Mouse (Mus musculus) neutrophil, adult 83 days (primary cell): ENCODE measurements around the gene Cxcl16. TPM values are rescaled to one million over a fixed set of nuclear protein-coding genes. Genes with fewer than 3 reads are reported as not detected.

Source experiments
- total RNA-seq, 2 experiments: library from RNA; stranded (reverse); gene quantifications; one replicate each; pipeline ENCODE4 v1.2.4; 2023

Gene Cxcl16
- total RNA-seq = 1 to 10 TPM; 1.8 to 2.3 TPM

DNA sequence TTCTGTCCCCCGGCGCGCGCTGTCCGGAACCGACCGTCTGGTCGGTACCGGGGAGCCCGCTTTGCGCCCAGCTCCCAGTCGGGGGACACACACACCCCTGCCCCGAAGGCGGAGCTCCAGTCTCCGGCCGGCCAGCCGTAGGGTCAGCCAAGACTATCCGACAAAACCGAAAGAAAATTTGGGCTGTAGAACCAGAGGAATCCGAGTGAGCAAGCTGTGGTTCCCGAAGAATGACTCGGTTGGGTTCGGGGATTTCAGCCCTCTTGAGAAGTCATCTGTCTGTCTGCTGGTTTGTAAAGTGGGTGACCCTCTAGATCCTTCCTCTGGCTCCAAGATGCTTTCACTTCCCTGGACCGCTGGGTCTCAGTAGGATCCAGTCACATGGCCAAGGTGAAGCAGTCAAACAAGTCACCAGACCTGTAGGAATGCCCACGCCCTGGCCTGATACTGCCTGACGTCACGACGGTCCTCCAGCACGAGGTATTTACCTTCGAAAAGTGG, at the start of gene Cxcl16:
Cxcl16 (minus strand) TSS at position 384 of the 501 bp plus-strand sequence.

DNA sequence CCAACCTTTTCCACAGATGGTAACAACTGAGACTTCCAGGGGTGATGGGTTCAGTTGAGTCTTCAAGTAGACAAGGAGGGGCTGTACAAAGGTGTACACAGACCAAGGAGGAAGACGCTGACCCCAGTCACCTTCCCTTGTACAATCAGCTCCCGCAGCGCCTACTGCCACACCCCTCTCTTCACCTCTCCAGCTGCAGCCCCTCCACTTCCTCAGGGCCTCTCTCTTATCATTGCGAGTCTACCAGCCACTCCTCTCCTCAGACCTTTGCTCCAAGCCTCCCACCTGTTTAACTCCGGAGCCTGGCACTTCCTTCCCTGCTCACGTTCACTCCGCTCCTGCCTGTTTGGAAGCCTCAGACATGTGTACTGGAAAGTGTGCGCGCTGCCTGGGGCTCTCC, 45.2 kb upstream of the Cxcl16 start, which contains the start of gene Tm4sf5:
Tm4sf5 (plus strand) TSS at position 275 of the 400 bp plus-strand sequence.

DNA sequence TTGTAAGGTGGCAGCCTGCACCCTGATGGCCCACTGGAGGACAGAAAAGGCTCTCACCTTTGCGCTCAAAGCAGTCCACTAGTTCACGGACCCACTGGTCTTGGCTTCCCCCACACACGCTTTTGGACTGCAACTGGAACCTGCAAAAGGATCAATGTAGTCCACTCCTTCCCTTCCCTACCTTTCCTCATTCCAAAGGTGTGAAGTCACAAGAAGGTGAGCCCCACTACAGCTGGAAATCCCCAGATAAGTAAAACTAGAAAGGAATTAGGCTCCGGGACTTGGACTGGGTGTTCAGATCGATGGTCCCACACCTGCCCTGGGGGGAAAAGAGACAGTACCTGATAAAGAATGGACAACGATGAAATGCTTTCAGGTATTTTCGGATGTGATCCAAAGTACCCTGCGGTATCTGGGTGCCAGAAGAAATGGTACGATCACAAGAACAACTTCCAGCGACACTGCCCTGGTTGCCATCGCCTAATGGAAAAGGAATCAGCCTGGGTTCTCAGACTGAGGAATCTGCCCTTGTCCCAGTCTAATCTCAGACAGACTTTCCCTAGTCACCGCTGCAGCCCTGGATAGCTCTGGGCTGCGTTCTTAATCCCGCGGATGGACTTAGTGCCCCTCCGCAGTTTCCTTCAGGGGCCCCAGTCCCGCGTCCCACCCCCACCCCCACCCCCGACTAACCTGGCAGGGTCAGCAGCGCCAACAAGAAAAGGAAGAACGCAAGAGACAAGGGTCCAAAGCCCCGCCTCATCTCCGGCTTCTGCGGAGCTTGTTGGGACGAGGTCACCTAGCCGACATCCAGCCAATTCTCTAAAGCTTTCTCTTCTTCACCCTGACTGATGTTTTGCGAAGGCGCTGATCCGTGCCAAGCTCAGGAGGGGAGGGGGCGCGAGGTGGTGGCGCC, 840 bp downstream of the Cxcl16 start, which contains the start of gene Zmynd15:
Zmynd15 (plus strand) TSS at position 746 of the 913 bp plus-strand sequence.

DNA sequence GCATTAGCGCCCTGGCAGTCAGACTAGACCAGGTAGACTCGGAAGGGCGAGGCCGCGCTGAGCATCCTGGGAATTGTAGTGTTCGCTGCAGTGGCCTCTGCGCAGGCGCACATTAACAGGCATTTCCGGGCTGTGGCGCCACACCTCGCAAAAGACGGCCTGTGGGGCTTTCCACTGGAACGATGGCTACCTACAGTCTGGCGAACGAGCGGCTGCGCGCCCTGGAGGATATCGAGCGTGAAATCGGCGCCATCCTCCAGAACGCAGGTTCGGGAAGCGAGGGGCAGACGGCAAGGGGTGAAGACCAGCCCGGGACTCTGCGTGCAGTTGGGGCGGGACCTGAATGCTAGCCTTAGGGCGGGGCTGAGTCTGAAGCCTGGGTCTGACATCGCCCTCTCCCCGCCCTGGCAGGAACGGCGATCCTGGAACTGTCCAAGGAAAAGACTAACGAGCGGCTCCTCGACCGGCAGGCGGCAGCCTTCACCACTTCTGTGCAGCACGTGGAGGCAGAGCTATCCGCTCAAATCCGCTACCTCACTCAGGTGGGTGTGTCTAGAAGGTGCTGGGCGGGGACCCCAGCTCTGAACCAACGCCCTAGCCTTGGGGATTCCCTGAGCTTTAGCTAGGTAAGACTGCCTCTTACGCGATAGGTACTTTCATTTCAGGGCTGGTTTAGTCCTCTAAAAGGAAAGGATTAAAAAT, 7.8 kb downstream of the Cxcl16 start, which contains the start of gene Med11:
Med11 (plus strand) TSS at position 123 of the 702 bp plus-strand sequence.

DNA sequence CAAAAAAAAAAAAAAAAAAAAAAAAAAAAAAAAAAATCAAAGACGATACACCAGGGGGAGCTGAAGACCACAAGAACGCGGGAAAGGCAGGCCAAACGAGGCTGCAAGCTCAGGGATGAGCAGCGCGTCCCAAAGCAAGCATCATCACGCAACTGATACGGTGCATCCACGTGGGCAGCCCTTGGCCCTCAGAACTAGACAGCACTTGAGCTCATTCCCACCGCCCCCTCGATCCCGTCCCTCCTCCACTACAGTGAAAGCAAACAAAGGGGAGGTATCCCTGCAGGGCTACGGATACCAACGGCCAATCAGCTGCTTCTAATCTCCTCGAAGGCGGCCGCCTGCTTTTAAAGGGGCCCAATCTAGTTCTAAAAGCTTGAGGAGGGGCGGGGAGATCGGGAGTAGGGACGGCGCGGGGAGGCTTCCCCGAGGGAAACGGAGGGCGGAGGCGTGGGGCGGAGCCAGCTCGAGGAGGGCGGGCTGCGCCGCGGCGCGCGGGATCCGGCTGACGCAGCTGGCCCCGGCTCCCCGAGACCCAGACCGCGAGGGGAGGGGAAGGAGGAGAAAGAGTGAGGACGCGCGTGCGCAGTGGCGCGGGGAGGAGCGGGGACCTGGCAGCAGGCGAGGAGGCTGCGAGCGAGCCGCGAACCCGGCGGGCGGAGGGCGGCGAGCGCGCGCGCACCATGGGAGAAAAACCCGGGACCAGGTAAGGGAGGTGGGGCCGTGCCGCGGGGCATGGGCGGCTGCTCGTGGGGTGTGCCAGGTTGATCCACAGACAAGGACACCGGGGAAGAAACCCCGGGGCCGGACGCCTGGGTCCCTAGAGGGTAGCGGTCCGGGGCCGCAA, 27.5 kb downstream of the Cxcl16 start, which contains the start of gene Arrb2:
Arrb2 (plus strand) TSS at position 588 of the 847 bp plus-strand sequence.

DNA sequence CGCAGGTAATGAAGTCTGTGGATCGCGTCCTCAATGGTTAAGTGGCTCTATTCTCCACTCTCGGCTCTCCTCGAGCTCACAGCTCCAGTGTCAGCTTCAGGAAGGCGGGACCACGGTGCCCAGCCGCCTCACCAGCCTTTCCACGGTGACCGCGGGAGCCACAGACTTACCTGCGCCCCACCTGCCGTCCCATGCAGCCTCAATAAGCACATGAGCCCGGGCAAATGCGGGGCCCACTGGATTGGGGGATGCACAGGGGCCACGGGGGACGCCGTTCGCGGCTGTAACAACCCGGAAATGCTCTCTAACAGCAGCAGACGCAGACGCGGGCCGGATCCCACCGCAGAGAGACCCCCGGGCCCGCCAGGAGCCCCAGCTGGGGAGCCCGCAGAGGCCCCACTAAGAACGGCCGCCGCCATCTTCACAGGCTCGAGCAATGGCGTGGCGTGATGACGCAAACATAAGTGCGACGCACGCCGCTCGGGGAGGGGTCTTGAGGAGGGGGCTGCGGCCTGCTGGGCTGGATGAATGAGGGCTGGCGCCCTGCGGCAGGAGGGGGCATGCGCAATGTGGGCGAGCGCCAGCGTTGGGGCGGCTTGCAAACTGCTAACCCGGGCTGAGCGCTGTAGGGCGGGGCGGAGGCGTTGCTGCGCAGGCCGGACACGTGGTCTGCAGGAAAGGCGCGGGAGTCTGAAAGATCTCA, 50.0 kb downstream of the Cxcl16 start, which contains the start of gene Pelp1:
Pelp1 (minus strand) TSS at position 438 of the 703 bp plus-strand sequence.

Other genes with a start within 250 kb of the Cxcl16 start
- not detected for gene Slc16a11, start 247.2 kb downstream of the Cxcl16 start, total RNA-seq
- 1 to 10 TPM; 1.5 to 2.1 TPM for gene Slc16a13, start 238.9 kb downstream of the Cxcl16 start, total RNA-seq
- not detected for gene Bcl6b, start 230.2 kb downstream of the Cxcl16 start, total RNA-seq
- 10 to 100 TPM; 42.2 to 47.4 TPM for gene 0610010K14Rik, start 222.1 kb downstream of the Cxcl16 start, total RNA-seq
- gene Gm21988, start 220.2 kb downstream of the Cxcl16 start, total RNA-seq = 1 to 10 TPM; 3.8 to 5.9 TPM
- 100 to 1,000 TPM; 108 to 111 TPM for gene Rnasek, start 220.1 kb downstream of the Cxcl16 start, total RNA-seq
- under 1 TPM; 0.18 to 0.42 TPM for gene Alox12, start 204.6 kb downstream of the Cxcl16 start, total RNA-seq
- gene Alox12e, start 137.4 kb downstream of the Cxcl16 start, total RNA-seq = 1 to 10 TPM in 1 of 2 experiments, under 1 TPM in 1; 0.62 to 1.0 TPM
- gene Alox15, start 108.0 kb downstream of the Cxcl16 start, total RNA-seq = 10 to 100 TPM in 1 of 2 experiments, 1 to 10 TPM in 1; 3.3 to 17.8 TPM
- gene Pelp1, start 50.0 kb downstream of the Cxcl16 start, total RNA-seq = 10 to 100 TPM; 17.1 to 20.1 TPM
- 100 to 1,000 TPM; 791 to 868 TPM for gene Arrb2, start 27.3 kb downstream of the Cxcl16 start, total RNA-seq
- 10 to 100 TPM; 22.7 to 25.7 TPM for gene Med11, start 8.1 kb downstream of the Cxcl16 start, total RNA-seq
- under 1 TPM in 1 of 2 experiments, not detected in 1; 0.57 TPM for gene Zmynd15, start 551 bp downstream of the Cxcl16 start, total RNA-seq
- not detected for gene Tm4sf5, start 45.3 kb upstream of the Cxcl16 start, total RNA-seq
- not detected for gene Vmo1, start 54.6 kb upstream of the Cxcl16 start, total RNA-seq
- not detected for gene Gltpd2, start 59.2 kb upstream of the Cxcl16 start, total RNA-seq
- gene Psmb6, start 65.4 kb upstream of the Cxcl16 start, total RNA-seq = 10 to 100 TPM; 93.7 to 98.2 TPM
- gene Gm40193, start 73.0 kb upstream of the Cxcl16 start, total RNA-seq = not detected
- 1 to 10 TPM; 2.8 to 3.8 TPM for gene Pld2, start 80.1 kb upstream of the Cxcl16 start, total RNA-seq
- gene Mink1, start 102.9 kb upstream of the Cxcl16 start, total RNA-seq = 10 to 100 TPM; 30.4 to 35.9 TPM
- not detected for gene 4930544D05Rik, start 155.9 kb upstream of the Cxcl16 start, total RNA-seq
- not detected for gene Chrne, start 159.2 kb upstream of the Cxcl16 start, total RNA-seq
- gene Gp1ba, start 179.1 kb upstream of the Cxcl16 start, total RNA-seq = under 1 TPM; 0.44 to 0.92 TPM
- gene Rnf167, start 187.3 kb upstream of the Cxcl16 start, total RNA-seq = 100 to 1,000 TPM; 143 to 145 TPM
- 10 to 100 TPM; 88.4 to 89.0 TPM for gene Slc25a11, start 187.5 kb upstream of the Cxcl16 start, total RNA-seq
- 1,000 to 10,000 TPM; 1,955 to 2,001 TPM for gene Pfn1, start 194.7 kb upstream of the Cxcl16 start, total RNA-seq
- gene Eno3, start 197.2 kb upstream of the Cxcl16 start, total RNA-seq = 10 to 100 TPM in 1 of 2 experiments, 1 to 10 TPM in 1; 6.5 to 12.5 TPM
- 10 to 100 TPM; 34.4 to 37.7 TPM for gene Spag7, start 209.4 kb upstream of the Cxcl16 start, total RNA-seq
- 10 to 100 TPM; 62.9 to 65.1 TPM for gene Camta2, start 228.1 kb upstream of the Cxcl16 start, total RNA-seq
- gene Inca1, start 240.2 kb upstream of the Cxcl16 start, total RNA-seq = not detected
- gene Kif1c, start 240.6 kb upstream of the Cxcl16 start, total RNA-seq = 10 to 100 TPM; 25.3 to 29.9 TPM